12 mouse cellular contexts compared by ENCODE assay signal in genomic region chr14:68218471-68218870, GRCm38 (mm10).
DNase-seq lines count a peak whose midpoint lies in the region; ATAC-seq lines count a peak whose summit lies in the region.
"Had no signal": no experiment of that assay in that cellular context is flagged by ENCODE, and none has a peak within 500 bp of the region (broad histone marks: within the 10 kb centered on the region; RNA-seq: fewer than 3 reads in every experiment).

No protein-coding gene starts in this region.

- peaks cover 20% of the 10 kb centered on the region for H3K4me1 ChIP-seq in heart, embryonic 15.5 days (replicated peaks)
- peaks cover 22% of the 10 kb centered on the region for H3K4me1 ChIP-seq in neural tube, embryonic 13.5 days (replicated peaks)
- H3K4me1 ChIP-seq: embryonic facial prominence, embryonic 12.5 days; intestine, embryonic 15.5 days; liver, embryonic 13.5 days had no signal

- no peak for ATAC-seq in heart, embryonic 15.5 days (replicated peaks; ENCODE audit: insufficient number of reproducible peaks, insufficient read depth, low FRiP score, low read depth)
- ATAC-seq in neural tube, embryonic 13.5 days (ENCODE audit: low read depth), result no peak
- ATAC-seq: activated CD4-positive, CD25-positive, alpha-beta regulatory T cell, adult 4 months; intestine, embryonic 15.5 days had no signal

- 46% methylated on average over 4 of the region's 4 CpGs for WGBS in heart, embryonic 15.5 days
- 38% methylated on average over 4 of the region's 4 CpGs for WGBS in neural tube, embryonic 13.5 days

- H3K9me3 ChIP-seq in heart, embryonic 15.5 days (replicated peaks), result no peaks in the 10 kb centered on the region
- H3K9me3 ChIP-seq in neural tube, embryonic 13.5 days, result no peaks in the 10 kb centered on the region
- H3K9me3 ChIP-seq: embryonic facial prominence, embryonic 12.5 days; intestine, embryonic 15.5 days; liver, embryonic 13.5 days had no signal

- no peak for DNase-seq in heart, postnatal 36 days
- DNase-seq in neural tube, embryonic 10.5 days (ENCODE audit: extremely low spot score, low spot score), result no peak
- peak; percentile 21 to 48 for DNase-seq in cerebellum, postnatal 14 days
- peak; percentile 6 to 44 for DNase-seq in right cerebral cortex, postnatal 36 days (ENCODE audit: low spot score in 2 of 2)
- no peak for DNase-seq in kidney, adult 11 months
- DNase-seq in retina, embryonic 14.5 days (ENCODE audit: low spot score), result no peak
- DNase-seq: liver, embryonic 13.5 days had no signal

- H3K27ac ChIP-seq in heart, embryonic 15.5 days, result 0 out of 2 replicates have a peak overlapping the region, but pooled peaks have one; percentile 30
- peak overlapping the region; percentile 40 for H3K27ac ChIP-seq in neural tube, embryonic 13.5 days (replicated peaks)
- H3K27ac ChIP-seq: embryonic facial prominence, embryonic 12.5 days; intestine, embryonic 15.5 days; liver, embryonic 13.5 days had no signal

- no peaks in the 10 kb centered on the region for H3K27me3 ChIP-seq in heart, embryonic 15.5 days
- no peaks in the 10 kb centered on the region for H3K27me3 ChIP-seq in neural tube, embryonic 13.5 days
- H3K27me3 ChIP-seq: embryonic facial prominence, embryonic 12.5 days; intestine, embryonic 15.5 days; liver, embryonic 13.5 days had no signal

- H3K36me3 ChIP-seq in heart, embryonic 15.5 days, result no peaks in the 10 kb centered on the region
- no peaks in the 10 kb centered on the region for H3K36me3 ChIP-seq in neural tube, embryonic 13.5 days
- H3K36me3 ChIP-seq: embryonic facial prominence, embryonic 12.5 days; intestine, embryonic 15.5 days; liver, embryonic 13.5 days had no signal

- no peak overlapping the region for H3K4me2 ChIP-seq in heart, embryonic 15.5 days
- no peak overlapping the region for H3K4me2 ChIP-seq in neural tube, embryonic 13.5 days
- H3K4me2 ChIP-seq: embryonic facial prominence, embryonic 12.5 days; intestine, embryonic 15.5 days; liver, embryonic 13.5 days had no signal

- intact Hi-C loops in heart, postnatal 36 days (cut with DNase I), result no loop called here

- H3K4me3 ChIP-seq in heart, embryonic 15.5 days, result no peak overlapping the region
- H3K4me3 ChIP-seq in neural tube, embryonic 13.5 days, result no peak overlapping the region
- H3K4me3 ChIP-seq: embryonic facial prominence, embryonic 12.5 days; intestine, embryonic 15.5 days; liver, embryonic 13.5 days had no signal

- H3K9ac ChIP-seq in heart, embryonic 15.5 days, result no peak overlapping the region
- no peak overlapping the region for H3K9ac ChIP-seq in neural tube, embryonic 13.5 days
- H3K9ac ChIP-seq: embryonic facial prominence, embryonic 12.5 days; intestine, embryonic 15.5 days; liver, embryonic 13.5 days had no signal

Comparison
In these comparisons a context has a peak if more than half of its experiments do, and no peak if none do; other contexts are left out.
1. DNase-seq: peak in cerebellum, postnatal 14 days (2 of 2) and right cerebral cortex, postnatal 36 days (2 of 2); none in heart, postnatal 36 days (0 of 2), neural tube, embryonic 10.5 days (single experiment), kidney, adult 11 months (single experiment) and retina, embryonic 14.5 days (single experiment).